Mouse (Mus musculus) erythroblast, adult 5-6 weeks (primary cell): Measurements from ENCODE around the gene Adam11. TPM values are rescaled to one million over a fixed set of nuclear protein-coding genes. Genes with fewer than 3 reads are reported as not detected.
"Not testable (repeated sequence)": the region's sequence is repeated elsewhere in the genome, so short reads cannot be mapped to it uniquely, and the experiment has no call there.

Experiments
- ATAC-seq: replicated peaks from 2 replicates; pipeline ENCODE4 v1.8.0; 2016; ENCODE audit warnings: moderate number of reproducible peaks, mild to moderate bottlenecking, moderate TSS enrichment, inconsistent platforms; ENCODE audit not compliant: poor library complexity, low FRiP score, severe bottlenecking
- total RNA-seq, 2 experiments: library from RNA; stranded (forward) in 1 of 2; stranded (reverse) in 1 of 2; fragments of 150-400 nt in 1 of 2; fragments of 200-764, 138-1000 nt in 1 of 2; gene quantifications; 2 replicates each; pipeline versions ENCODE4 v1.2.3 to v1.2.4; 2015 to 2017; ENCODE audit warnings: low replicate concordance in 2 of 2

Adam11 gene
- not detected in 2 replicates for total RNA-seq (2015; ENCODE audit: low replicate concordance)
- not detected in 2 replicates for total RNA-seq (2017; ENCODE audit: low replicate concordance)

DNA sequence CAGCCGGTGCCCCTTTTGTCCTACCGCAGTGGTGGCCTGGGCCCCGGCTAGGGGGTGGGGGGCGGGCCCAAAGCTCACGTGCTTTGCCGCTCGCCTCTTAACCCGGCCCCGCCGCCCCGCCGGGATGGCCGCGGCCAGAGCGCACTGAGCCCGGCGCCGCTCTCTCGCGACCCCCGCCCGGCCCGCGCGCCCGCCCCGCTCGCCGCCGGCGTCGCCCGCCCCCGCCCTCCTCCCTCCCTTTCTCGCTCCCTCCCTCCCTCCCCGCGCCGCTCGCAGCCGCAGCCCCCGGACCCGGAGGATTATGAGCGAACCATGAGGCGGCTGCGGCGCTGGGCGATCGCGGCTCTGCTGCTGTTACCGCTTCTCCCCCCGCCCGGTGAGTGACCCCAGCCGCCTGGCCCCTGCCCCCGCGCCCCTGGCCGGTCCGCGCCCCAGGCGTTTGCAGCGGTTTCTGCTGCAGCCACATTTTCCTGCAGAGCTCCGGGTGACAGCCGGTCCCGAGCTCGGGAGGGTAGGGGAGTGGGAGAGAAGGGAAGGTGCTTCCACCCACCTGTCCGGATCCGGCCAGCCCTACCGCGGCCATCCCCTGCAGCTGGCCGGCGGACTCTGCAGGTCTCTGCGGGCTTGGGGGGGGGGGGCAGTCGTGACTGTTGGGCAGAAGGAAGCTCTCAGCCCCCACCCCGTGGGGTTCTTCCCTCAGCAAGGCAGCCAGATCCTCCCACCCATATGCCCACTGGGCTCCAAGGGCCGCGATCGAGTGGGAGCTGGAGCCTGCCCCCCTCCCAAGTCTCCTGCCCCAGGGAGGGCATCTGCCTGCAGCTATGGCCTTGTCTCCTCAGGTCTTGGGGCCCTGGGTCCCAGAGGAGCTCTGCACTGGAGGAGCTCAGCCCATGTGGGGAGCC lies at the start of gene Adam11:
Gene Adam11 (plus strand): TSS at position 131 of the 902 bp plus-strand sequence.
- no peak for ATAC-seq

DNA sequence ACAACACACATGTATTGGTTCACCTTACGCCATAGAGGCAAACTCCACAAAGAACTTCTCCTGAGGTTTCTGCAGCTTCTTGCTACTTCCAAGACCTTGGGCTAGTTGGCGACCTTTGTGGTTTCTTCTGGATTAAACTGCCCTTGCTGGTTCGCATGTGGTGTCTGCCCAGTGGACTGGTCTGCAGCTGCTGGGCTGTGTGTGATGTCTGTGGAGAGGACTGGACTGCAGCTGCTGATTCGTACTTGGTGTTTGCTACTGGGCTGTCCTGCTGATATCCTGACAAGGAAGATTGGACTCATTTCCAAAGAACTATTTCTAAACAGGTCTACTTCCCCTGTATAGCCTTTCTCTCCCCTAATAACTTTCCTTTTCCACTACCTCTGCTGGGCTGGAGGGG lies 48.8 kb upstream of the Adam11 start:
- ATAC-seq, result no peak

DNA sequence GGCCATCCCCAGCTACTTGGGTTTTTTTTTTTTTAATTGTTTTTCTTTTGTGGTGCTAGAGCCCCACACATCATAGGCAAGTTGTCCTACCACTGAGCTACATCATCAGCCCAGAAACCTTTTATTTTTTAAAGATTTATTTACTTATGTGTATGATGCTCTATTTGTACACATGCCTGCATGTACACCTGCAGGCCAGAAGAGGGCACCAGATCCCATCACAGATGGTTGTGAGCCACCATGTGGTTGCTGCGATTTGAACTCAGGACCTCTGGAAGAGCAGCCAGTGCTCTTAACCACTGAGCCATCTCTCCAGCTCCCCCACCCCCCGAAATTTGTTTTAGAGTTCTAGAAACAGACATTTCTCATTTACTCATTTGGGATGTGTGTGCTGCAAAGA lies 46.7 kb upstream of the Adam11 start:
- not testable (repeated sequence) for ATAC-seq

DNA sequence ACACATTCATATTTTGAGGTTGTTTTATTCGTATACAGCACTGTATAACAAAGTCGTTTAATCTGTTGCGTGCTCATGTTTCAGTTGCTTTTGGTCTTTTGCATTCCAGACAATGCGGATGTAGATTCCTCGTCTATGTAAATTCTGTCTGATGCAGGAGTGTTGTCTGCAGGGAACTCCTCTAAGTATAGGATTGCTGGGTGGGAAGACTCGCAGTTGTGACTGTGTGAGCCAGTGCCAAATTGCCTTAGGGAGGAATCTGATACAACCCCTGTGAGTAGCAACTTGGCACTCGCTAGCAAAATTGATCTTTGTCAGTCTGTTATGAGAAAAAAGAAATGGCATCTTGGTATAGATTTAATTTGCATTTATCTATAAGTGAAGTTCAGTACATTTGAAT lies 45.1 kb upstream of the Adam11 start:
- ATAC-seq, result no peak

DNA sequence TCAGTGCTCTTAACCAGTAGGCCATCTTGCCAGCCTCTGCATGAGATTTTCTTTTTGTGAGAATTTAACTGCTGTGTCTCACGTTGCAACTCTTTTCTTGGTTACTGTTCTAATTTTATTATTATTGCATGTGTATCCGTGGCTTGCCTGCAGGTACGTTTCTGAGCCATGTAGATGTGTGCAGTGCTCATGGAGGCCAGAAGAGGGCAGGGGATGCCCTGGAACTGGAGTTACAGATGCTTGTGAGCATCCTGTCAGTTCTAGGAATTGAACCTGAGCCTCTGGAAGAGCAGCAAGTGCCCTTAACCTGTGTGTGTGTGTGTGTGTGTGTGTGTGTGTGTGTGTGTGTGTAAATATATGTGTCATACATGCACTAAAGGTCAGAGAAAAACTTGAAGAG lies 35.7 kb upstream of the Adam11 start:
- ATAC-seq, result no peak

DNA sequence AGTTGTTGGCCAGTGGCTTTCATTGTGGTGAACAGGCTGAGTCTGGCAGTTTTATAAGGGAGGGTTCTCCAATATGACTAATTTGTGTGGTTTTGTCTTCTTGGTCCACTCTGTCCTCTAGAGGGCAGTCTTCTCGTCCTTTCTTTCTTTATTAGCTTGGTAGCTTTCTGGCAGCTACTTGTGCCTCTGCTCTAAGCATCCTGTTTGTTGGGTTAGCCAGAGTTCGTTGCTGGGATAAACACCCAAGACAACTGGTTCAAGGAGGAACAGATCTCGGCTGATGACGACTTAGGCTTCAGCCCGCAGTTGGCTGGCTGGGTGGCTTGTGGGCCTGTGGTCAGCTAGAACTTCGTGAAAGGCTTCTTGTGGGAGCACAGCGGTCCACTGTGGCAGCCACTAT lies 32.6 kb upstream of the Adam11 start:
- peak; percentile 57; the same call in 1 of the 2 replicates for ATAC-seq

DNA sequence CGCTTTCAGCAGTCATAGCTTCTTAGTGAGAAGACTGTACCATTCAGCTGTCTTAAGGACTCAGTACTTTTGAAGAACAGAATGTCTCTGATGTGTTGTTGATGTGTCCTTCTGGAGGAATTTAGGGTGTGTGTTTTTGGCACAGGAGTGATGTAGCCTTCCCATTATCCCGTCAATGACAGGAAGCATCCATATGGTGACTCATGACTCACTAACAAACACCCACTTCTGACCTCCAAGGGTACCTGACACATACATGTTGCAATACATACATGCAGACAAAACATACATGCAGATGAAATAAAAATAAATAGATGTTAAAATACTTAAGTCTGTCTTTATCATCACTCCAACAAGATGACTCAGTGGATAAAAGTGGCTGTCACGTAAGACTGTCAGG lies 31.4 kb upstream of the Adam11 start:
- no peak for ATAC-seq

DNA sequence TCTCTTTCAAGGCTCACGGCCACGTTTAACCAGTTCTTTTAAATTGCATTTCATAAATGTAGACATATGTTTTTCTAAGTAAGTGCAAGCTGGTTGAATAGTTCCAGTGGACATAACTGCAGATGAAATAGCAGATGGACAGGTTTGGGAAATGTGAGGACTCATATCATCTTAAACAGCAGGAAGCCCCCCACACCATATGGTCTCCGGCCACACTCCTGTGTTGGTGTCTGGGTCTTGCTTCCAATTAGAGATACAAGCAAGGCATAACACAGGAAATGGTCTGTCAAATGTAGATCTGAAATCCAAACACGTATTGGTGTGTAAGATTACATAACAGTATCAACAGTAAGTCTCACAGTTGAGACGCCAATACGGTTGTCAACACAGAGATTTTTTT lies 29.9 kb upstream of the Adam11 start:
- ATAC-seq, result no peak

DNA sequence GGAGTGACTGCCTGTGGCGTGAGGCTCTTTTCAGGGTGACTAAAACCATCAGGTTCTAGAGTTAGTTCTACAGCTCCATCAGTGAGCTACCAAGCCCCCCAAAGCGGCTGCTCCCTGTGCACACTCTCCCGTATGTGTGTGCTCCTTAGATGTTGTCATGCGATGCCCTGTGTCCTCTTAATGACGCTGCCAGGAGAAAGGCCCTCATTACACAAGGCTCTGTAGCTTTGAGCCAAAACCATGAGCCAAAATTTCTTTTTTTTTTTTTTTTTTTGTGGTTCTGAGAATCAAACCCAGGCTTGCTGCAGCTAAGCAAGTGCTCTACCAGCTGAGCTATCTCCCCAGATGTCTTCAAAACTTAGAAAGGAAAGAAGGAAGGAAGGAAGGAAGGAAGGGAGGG lies 28.1 kb upstream of the Adam11 start:
- no peak for ATAC-seq

DNA sequence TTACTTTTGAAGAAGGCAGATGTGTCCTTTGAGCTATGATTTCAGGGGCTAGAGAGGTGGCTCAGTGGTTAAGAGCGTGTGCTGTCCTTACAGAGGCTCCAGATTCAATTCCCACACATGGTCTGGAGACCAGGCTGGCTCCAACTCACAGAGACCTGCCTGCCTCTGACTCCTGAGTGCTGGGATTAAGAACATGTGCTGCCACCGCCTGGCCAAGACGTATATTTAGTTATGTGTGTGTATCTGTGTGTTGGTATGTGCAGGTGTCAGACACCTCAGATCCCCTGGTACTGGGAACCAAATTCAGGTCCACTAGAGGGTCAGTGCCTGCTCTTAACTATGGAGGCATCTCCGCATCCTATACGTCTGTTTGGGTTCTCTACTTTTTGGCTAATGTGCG lies 26.3 kb upstream of the Adam11 start:
- no peak for ATAC-seq

DNA sequence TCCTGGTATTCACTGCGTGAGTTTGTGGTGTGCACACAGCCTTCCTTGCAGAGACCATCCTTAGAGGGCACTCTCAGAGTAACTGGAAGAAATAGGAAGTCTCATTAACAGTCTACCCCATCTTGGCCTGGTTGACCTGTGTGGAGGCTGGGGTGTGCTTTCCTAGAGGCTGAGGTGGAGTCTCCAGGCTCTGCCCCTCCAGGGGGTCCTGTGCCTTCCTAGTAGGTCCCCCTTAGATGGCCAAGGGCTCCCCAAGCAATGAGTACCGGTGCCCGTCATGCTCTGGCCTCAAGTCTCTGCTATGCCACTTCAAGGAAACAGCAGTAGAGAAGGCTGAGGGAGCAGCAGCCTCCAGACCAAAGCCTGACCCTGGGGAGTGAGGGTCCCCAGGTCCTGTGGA lies 23.2 kb upstream of the Adam11 start:
- ATAC-seq, result no peak

DNA sequence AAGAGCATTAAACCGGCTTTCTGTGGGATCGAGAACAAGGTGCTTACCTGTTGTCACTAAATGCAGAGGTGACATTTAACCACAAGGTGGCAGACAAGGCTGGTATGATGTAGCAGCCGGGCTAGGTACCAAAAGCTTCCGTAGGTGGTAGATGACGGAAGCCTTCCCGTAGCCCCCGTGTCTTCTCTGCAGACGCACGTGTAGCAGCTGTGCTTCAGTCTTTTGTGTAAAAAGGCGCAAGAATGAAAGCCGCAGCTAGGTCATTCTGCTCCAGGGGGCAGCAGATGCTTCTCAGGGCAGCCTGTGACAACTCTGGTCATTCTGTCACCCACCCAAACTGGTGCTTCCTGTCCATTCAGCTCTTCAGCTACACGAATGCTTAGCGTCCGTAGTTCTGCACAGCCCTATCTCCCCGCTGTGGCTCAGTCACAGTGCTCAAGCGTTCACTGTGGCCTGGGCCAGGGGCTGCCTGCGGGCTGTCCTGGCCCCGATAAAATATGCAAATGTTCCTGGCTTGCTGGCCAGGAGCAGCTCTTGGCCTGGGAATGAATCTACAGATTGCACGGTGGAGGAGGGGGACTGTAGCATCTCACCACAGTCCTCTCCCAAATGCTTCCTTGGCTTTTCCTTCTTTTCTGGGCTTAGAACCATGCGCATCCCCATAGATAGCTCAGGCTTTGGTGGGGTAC lies 21.8 kb upstream of the Adam11 start:
- ATAC-seq, result no peak

DNA sequence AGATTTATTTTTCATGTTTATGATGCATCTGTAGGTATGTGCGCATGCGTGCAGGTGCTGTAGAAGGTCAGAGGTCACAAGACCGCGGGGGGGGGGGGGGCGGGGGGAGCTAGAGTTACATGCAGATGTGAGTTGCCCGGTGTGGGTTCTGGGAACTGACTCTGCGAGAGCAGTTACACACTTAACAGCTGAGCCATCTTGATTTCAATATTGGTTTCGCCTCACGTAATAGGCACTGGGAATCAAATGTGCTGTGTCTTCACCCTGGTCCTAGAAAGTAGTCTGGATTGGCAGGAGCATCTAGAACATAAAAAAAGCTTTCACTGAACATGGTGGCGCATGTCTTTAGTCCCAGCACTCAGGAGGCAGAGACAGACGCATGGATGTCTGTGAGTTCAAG lies 20.6 kb upstream of the Adam11 start:
- no peak for ATAC-seq

DNA sequence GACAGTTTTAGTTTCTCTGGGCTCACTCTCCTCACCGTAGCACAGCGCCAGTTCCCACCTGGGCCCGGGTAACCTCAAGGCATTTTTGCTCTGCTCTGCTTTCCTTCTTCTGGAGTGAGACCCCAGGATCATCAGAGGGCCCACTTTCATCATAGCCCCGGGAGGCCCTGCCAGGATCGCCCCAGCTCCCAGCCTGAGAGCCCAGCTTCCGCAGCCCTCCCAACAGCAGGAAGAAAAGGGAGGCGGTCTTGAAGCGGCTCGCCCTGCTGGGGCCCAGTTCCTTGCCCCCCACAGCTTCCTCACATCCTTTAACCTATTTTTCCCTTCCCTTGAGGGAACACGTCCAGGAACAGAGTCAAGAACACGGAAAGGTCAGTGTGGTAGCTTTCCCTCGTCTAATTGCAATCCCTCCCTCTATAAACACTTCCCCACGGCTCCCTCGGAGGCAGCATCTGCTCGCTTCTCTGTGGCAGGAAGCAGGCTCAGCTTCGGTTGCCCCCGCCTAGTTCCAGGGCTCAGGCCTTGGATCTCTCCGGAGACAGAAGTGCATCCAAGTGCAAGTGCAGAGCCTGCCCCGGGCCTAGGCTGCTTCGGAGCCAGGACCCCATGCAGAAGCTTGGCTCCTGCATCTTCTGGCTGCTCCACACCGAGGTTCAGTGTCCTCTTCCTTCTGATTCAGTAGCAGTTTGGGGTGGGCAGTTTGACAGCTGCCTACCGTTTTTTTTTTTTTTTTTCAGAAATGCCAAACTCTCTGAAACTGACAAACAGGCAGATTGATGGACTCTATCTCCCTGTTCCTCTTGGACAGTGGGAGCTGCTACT lies 19.9 kb upstream of the Adam11 start:
- no peak for ATAC-seq

DNA sequence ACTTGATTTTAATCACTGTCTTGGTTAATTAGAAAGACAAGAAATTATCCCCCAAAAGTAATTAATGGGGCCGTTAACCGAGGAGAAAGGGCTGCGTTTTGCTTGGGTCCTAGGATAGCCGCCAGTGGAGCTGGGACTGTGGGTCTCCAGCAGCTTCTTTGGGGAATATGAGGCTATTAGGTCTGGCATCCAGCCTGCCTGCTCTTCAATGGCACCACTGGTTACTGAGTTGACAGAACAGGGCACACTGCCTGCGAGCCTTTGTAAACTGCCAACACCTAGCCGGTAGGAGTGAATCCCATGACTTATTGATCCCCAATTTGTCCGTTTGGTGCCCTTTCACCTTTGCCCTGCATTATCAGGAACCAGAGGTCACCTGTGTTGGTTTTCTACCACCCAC lies 19.2 kb upstream of the Adam11 start:
- ATAC-seq, result no peak

DNA sequence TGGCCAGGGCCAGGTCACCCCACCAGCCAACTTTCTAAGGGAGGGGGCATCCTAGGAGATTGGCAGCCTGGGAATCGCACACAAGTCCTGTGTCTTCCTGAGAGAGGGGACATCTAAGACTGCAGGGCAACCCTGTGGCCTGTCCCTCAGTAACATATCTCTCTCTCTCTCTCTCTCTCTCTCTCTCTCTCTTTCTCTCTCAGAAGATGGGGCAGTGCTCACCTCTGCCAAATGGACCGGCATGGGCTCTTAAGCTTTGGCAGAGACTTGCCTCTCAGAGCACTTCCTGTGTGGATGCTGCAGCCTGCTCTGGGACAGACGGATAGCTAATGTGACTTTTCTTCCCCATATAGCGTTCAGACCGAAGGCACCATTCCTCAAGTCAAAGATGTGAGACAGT lies 18.4 kb upstream of the Adam11 start:
- ATAC-seq, result no peak

DNA sequence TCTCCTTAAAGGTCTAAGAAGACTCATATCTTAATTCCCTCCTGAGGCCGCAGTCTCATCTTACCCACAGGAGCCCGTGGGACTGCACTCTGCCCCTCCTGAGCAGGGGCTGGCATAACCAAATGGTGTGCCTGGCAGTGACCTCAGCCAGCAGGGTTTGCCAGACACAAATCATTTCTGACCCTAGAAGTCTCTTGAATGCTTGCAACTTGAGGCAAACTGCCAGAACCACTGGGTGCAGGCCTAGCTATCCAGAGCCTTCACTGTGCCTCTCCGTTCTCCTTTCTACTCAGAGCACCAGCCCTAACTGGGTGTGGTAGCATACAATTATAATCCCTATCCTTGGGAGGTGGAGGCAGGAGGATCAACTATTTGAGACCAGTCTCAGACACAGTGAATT lies 16.5 kb upstream of the Adam11 start:
- ATAC-seq, result no peak

DNA sequence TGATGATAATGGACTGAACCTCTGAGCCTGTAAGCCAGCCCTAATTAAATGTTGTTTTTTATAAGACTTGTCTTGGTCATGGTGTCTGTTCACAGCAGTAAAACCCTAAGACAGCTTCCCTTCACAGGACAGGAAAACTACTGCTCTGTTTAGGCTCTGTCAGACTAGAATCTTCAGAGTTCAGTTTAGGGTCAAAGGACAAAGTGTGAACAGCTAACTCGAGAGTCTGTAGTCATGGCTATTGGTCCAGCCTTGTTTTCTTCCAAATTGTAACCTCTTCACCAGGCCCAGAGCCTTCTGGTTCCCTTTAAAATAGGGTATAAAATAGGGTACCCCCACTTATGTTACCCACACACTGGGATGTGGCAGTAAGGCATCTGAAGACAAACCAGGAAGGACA lies 13.4 kb upstream of the Adam11 start:
- no peak for ATAC-seq

DNA sequence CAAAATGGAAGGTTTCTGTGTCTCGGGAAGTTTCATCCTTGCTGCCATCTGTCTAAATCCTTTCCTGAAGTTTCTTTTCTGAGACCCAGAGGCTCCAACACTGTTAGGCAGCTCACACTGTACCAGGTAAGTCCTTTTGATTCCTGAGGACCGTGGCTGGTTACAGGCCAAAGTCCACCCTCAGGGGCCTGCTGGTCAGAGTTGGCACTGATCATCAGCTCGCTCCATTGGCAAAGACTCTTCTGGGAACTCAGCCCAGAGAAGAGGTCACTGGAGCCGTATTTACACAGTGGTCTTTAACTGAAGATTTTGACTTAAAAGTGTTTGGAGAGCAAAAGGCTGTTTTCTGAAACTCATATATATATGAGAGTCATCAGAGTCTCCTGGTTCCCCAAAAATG lies 12.9 kb upstream of the Adam11 start:
- ATAC-seq, result no peak

DNA sequence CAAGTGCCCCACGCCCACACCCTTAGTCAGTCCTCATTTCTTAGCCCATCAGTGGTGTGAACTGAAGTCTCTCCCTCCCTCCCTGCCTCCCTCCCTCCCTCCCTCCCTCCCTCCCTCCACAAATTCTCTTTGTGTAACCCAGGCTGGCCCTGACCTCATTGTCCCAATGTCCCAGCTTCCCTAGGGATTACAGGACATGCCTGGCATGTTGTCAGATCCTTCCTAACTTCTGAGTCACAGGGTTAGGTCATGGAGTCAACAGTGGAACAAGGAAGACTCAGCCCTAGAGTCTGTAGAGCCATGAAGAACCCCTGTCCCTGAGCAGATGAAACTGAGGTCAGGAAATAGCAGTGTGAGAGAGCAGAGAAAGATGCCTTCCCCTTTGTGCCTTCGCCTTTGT lies 11.5 kb upstream of the Adam11 start:
- ATAC-seq, result no peak
